Mouse (Mus musculus) lung, postnatal 0 days (tissue): Measurements from ENCODE around the gene Hoxa7.

Experiments
- CTCF ChIP-seq: IDR thresholded peaks from 2 replicates; pipeline ENCODE4 v1.5.1; 2016; ENCODE audit warnings: antibody characterized with exemption, mild to moderate bottlenecking
- EP300 ChIP-seq: IDR thresholded peaks from 2 replicates; pipeline ENCODE4 v1.6.1; 2016; ENCODE audit warnings: antibody characterized with exemption, mild to moderate bottlenecking, control low read depth

GRCm38 (mm10) chr6:52208868-52209684 lies 12.6 kb downstream of the Hoxa7 start:
- no peak for TF ChIP-seq CTCF
- TF ChIP-seq EP300, result no peak
